Mouse (Mus musculus): Measurements from ENCODE around the gene Upp1.

DNA sequence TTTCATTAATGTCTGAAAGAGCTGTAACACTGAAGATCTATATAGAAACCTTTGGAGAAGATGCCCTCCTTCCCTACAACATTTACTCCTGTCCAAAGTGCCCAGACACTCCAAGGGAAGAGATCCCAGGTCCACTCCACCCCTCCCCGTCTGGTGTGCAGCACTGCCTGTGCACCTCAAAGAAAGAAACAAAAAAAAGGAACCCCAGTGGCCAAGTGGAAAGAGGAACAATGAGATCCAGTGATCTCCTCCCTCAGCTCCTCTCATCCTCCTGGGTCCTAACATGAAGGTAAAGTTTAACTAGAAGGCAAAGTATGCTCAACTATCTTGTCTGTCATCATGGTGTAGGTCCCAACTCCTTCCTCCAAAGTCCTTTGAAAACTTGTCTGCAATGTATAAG is 28.8 kb downstream of the Upp1 start:
- TF ChIP-seq POLR2A (IDR thresholded peaks at IDR 0.05; ENCODE audit: extremely low read depth, insufficient read depth, low read length) (no peak), CTCF (IDR thresholded peaks at IDR 0.05; ENCODE audit: low read depth, low read length) (no peak)
